Mouse (Mus musculus): ENCODE results near the gene Elmo1. TPM values are rescaled to one million over a fixed set of nuclear protein-coding genes. Genes with fewer than 3 reads are reported as not detected.
"Not testable (repeated sequence)": the region's sequence is repeated elsewhere in the genome, so short reads cannot be mapped to it uniquely, and the experiment has no call there.

The Elmo1 gene
- polyA plus RNA-seq, 1 experiment from 2014 or later, result 14.9 TPM

- no peak overlapping the region for H3K4me3 ChIP-seq (replicated peaks)
- WGBS, result 53% methylated on average over 5 of the region's 5 CpGs
Measured at GRCm38 (mm10) chr13:20632477-20632876, 542.1 kb downstream of the Elmo1 start.

GRCm38 (mm10) chr13:20634679-20635078 lies 544.3 kb downstream of the Elmo1 start:
- H3K27me3 ChIP-seq (replicated peaks); H3K9ac ChIP-seq; H3K9me3 ChIP-seq; H3K36me3 ChIP-seq; H3K4me1 ChIP-seq (replicated peaks); H3K4me3 ChIP-seq (replicated peaks); H3K27ac ChIP-seq; ATAC-seq; H3K4me2 ChIP-seq (replicated peaks): not testable (repeated sequence)
- WGBS, result 84% methylated on average over 2 of the region's 2 CpGs

More at GRCm38 (mm10) chr13:20632477-20632876, 542.1 kb downstream of the Elmo1 start:
- Histone ChIP-seq H3K27ac (no peak overlapping the region), H3K27me3 (replicated peaks) (no peaks in the 10 kb centered on the region), H3K4me2 (replicated peaks) (no peak overlapping the region), H3K4me1 (replicated peaks) (no peaks in the 10 kb centered on the region), H3K9ac (no peak overlapping the region), H3K9me3 (no peaks in the 10 kb centered on the region), H3K36me3 (no peaks in the 10 kb centered on the region)
- no peak for ATAC-seq

- no peak overlapping the region for H3K27ac ChIP-seq
- no peaks in the 10 kb centered on the region for H3K4me1 ChIP-seq (replicated peaks)
- H3K36me3 ChIP-seq, result no peaks in the 10 kb centered on the region
- WGBS, result 73% methylated on average over 2 of the region's 2 CpGs
- no peak for ATAC-seq
- no peak overlapping the region for H3K9ac ChIP-seq
- no peak overlapping the region for H3K4me3 ChIP-seq (replicated peaks)
- no peaks in the 10 kb centered on the region for H3K9me3 ChIP-seq
- H3K27me3 ChIP-seq (replicated peaks), result no peaks in the 10 kb centered on the region
- no peak overlapping the region for H3K4me2 ChIP-seq (replicated peaks)
Measured at GRCm38 (mm10) chr13:20635646-20636045, 545.2 kb downstream of the Elmo1 start.

Measured in intestine, embryonic 15.5 days (tissue).